Mouse (Mus musculus) MN1 (cell line): ENCODE data around the gene Sox5.

ENCODE experiments used
- DNase-seq: peaks from one replicate; pipeline ENCODE4 v3.0.0-alpha.2; 2016; ENCODE audit warnings: low spot score

Gene Sox5

GRCm38 (mm10) chr6:143844701-143844970, 937.1 kb downstream of the Sox5 start:
- DNase-seq = no peak

- no peak for DNase-seq
Measured at GRCm38 (mm10) chr6:143843933-143844700, 937.7 kb downstream of the Sox5 start.

- DNase-seq = no peak
Measured at GRCm38 (mm10) chr6:143841954-143842353, 939.8 kb downstream of the Sox5 start.

GRCm38 (mm10) chr6:143841109-143841638, 940.6 kb downstream of the Sox5 start:
- DNase-seq = no peak

GRCm38 (mm10) chr6:143838384-143839076, 943.2 kb downstream of the Sox5 start:
- DNase-seq = no peak

GRCm38 (mm10) chr6:143835331-143835730, 946.4 kb downstream of the Sox5 start:
- no peak for DNase-seq

- no peak for DNase-seq
Measured at GRCm38 (mm10) chr6:143833986-143834385, 947.8 kb downstream of the Sox5 start.

- no peak for DNase-seq
Measured at GRCm38 (mm10) chr6:143833182-143833558, 948.6 kb downstream of the Sox5 start.

- DNase-seq = no peak
Measured at GRCm38 (mm10) chr6:143832483-143833181, 949.1 kb downstream of the Sox5 start.

GRCm38 (mm10) chr6:143831246-143831645, 950.5 kb downstream of the Sox5 start:
- DNase-seq = no peak

- no peak for DNase-seq
Measured at GRCm38 (mm10) chr6:143830131-143830530, 951.6 kb downstream of the Sox5 start.

- no peak for DNase-seq
Measured at GRCm38 (mm10) chr6:143826786-143827185, 955.0 kb downstream of the Sox5 start.

- no peak for DNase-seq
Measured at GRCm38 (mm10) chr6:143825966-143826365, 955.8 kb downstream of the Sox5 start.

- no peak for DNase-seq
Measured at GRCm38 (mm10) chr6:143825086-143825485, 956.7 kb downstream of the Sox5 start.

- DNase-seq = no peak
Measured at GRCm38 (mm10) chr6:143788446-143788845, 993.3 kb downstream of the Sox5 start.

- DNase-seq = no peak
Measured at GRCm38 (mm10) chr6:143787360-143787759, 994.4 kb downstream of the Sox5 start.

- no peak for DNase-seq
Measured at GRCm38 (mm10) chr6:143785685-143786084, 996.1 kb downstream of the Sox5 start.
